Comparison of ENCODE assay signal across 17 mouse cellular contexts in genomic region chr10:39245141-39245540, GRCm38 (mm10).
"Had no signal": no experiment of that assay in that cellular context is flagged by ENCODE, and none has a peak within 500 bp of the region (broad histone marks: within the 10 kb centered on the region; RNA-seq: fewer than 3 reads in every experiment).

No protein-coding gene starts in this region.

- H3K9me3 ChIP-seq: limb, embryonic 10.5 days; limb, embryonic 13.5 days; liver, embryonic 12.5 days; liver, embryonic 15.5 days; lung, embryonic 15.5 days had no signal

- H3K27ac ChIP-seq: kidney, postnatal 0 days; layer of hippocampus, adult 2 months; limb, embryonic 10.5 days; limb, embryonic 13.5 days; liver, embryonic 12.5 days; liver, embryonic 15.5 days; lung, embryonic 15.5 days had no signal

- H3K4me1 ChIP-seq: liver, embryonic 12.5 days; liver, embryonic 15.5 days had no signal

- H3K36me3 ChIP-seq: limb, embryonic 10.5 days; limb, embryonic 13.5 days; liver, embryonic 12.5 days; liver, embryonic 15.5 days; lung, embryonic 15.5 days had no signal

- H3K27me3 ChIP-seq: limb, embryonic 13.5 days; liver, embryonic 12.5 days; liver, embryonic 15.5 days; lung, embryonic 15.5 days had no signal

- H3K9ac ChIP-seq: limb, embryonic 13.5 days; liver, embryonic 12.5 days; liver, embryonic 15.5 days; lung, embryonic 15.5 days had no signal

- DNase-seq: kidney, postnatal 25 days; layer of hippocampus, adult 9-11 months; liver; lung, adult 18-20 months; lung, postnatal 14 days; lung, postnatal 4 days; midbrain, embryonic 14.5 days; thymus, adult 18-20 months; thymus, postnatal 36 days had no signal

- ATAC-seq: liver, embryonic 12.5 days had no signal

- H3K4me3 ChIP-seq: layer of hippocampus, adult 2 months; limb, embryonic 10.5 days; limb, embryonic 13.5 days; liver, embryonic 12.5 days; liver, embryonic 15.5 days; lung, embryonic 15.5 days had no signal

- H3K4me2 ChIP-seq: limb, embryonic 13.5 days; liver, embryonic 12.5 days; liver, embryonic 15.5 days; lung, embryonic 15.5 days; midbrain, embryonic 11.5 days had no signal
